Mouse (Mus musculus): ENCODE data around the gene 4932438H23Rik.

Gene 4932438H23Rik

DNA sequence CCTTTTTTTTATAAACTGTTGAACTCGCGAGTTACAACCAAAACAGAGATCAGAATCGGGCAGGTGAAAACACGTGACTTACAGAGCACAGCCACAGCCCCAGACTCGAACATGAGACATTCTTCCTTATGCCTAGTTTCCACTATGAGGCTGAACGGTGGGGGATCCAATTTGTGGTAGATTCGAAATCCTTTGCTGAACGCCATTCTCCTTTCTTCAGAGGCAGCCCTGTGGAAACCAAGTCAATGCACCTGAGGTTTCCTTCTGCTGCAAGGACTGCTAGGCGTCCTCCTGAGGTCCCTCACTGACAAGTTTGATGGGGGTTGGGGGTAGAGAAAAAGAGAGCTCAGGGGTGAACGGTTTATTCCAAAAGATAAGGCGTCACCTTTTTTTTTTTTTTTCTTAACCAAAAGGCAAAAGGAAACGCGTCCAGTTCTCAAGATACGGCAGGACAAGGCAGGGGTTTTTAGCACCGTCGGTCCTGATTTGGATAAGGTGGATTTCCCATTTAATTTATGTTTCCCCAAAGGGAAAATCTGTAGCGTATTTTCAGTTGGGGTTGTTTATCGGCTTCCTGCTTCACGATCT lies 84.9 kb downstream of the 4932438H23Rik start:
- no peak for DNase-seq (ENCODE audit: low spot score)

DNA sequence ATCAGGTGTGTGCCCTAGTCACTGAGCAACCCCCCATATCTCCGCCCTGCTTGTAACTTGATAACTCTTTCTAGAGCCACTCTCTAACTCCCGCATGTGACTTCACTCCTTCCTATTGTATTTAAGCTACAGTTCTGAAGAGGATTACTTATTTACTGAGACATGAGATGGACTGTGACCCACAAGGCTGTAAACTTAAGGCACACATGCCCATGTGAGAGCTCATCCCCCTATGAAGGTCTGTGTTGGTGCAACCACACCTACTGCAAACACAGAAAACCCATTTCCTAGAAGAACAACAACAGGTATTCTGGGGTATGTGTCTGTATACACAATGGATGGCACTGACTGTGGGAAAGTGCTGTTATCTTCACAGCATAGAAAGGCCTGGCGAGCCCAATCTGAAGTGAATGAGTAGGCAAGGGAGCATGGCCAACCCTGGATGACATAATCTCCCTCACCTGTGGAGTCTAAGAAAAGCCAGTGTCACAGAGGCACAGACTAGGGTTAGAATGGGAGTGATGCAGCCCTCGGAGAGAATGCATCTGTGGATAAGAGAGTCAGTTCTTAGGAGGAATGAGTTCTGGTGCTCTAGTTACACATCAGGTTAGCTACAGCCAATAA lies 89.9 kb downstream of the 4932438H23Rik start:
- DNase-seq (ENCODE audit: low spot score) = no peak

All from testis, postnatal 14 days (tissue).